Mouse (Mus musculus): ENCODE data around the gene Rab5if. TPM values are rescaled to one million over a fixed set of nuclear protein-coding genes. Genes with fewer than 3 reads are reported as not detected.
"Not testable (repeated sequence)": the region's sequence is repeated elsewhere in the genome, so short reads cannot be mapped to it uniquely, and the experiment has no call there.

Rab5if gene
- polyA plus RNA-seq, 1 experiment from 2014 or later = 276 TPM

DNA sequence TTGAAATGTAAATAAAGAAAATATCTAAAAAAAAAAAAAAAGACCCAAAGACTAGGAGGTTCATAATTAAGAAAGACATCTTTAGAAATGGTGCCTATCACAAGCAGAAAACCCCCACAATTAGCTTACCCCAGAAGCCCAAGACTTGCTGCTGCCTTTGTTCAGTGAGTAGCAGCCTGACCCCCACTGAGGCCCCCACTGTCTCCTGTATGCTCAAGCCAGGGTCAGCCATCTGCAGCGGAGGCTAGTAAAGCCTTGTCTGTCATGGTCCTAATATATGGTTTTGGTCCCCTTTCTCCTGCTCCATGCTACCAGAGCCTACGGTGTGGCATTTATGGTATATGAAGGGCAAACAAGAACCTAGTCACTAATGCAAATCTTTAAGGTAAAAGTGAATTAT is 38.4 kb downstream of the Rab5if start:
- H3K4me1 ChIP-seq (replicated peaks; ENCODE audit: control insufficient read depth, insufficient read depth, low read length) = no peaks in the 10 kb centered on the region
- no peak overlapping the region for H3K4me2 ChIP-seq (ENCODE audit: low read length)
- no peak overlapping the region for H3K9ac ChIP-seq (ENCODE audit: low read length)
- 68% methylated on average over 2 of the region's 2 CpGs for WGBS
- H3K4me3 ChIP-seq (ENCODE audit: low read depth, low read length) = no peak overlapping the region
- ATAC-seq (replicated peaks; ENCODE audit: low FRiP score, low TSS enrichment, low read depth) = no peak
- no peaks in the 10 kb centered on the region for H3K36me3 ChIP-seq (ENCODE audit: control insufficient read depth, insufficient read depth, low read length)
- DNase-seq (ENCODE audit: low spot score) = no peak
- H3K9me3 ChIP-seq (ENCODE audit: control insufficient read depth, low read length) = no peaks in the 10 kb centered on the region
- no peaks in the 10 kb centered on the region for H3K27me3 ChIP-seq (replicated peaks; ENCODE audit: control insufficient read depth, insufficient read depth, low read length)
- H3K27ac ChIP-seq (ENCODE audit: low read depth) = no peak overlapping the region

DNA sequence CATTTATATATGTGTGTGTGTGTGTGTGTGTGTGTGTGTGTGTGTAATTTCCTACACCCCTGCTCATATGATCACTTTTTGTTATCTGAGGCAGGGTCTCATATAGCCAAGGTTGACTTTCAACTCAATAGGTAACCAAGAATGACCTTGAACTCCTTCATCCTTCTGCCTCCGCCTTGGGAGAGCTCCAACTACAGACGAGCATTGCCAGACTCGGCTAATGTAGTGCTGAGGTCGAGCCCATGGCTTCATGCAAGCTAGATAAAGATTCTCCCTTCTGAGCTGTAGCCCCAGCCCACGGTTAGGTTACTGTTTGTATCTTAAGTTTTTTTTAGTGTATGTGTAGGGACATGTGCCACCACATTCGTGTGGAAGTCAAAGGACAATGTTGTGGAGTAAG is 39.0 kb downstream of the Rab5if start:
- DNase-seq (ENCODE audit: low spot score) = no peak
- no peak overlapping the region for H3K4me3 ChIP-seq (ENCODE audit: low read depth, low read length)
- H3K4me1 ChIP-seq (replicated peaks; ENCODE audit: control insufficient read depth, insufficient read depth, low read length) = no peaks in the 10 kb centered on the region
- H3K9ac ChIP-seq (ENCODE audit: low read length) = no peak overlapping the region
- 74% methylated on average over 6 of the region's 6 CpGs for WGBS
- no peak for ATAC-seq (replicated peaks; ENCODE audit: low FRiP score, low TSS enrichment, low read depth)
- H3K9me3 ChIP-seq (ENCODE audit: control insufficient read depth, low read length) = no peaks in the 10 kb centered on the region
- no peaks in the 10 kb centered on the region for H3K36me3 ChIP-seq (ENCODE audit: control insufficient read depth, insufficient read depth, low read length)
- H3K27ac ChIP-seq (ENCODE audit: low read depth) = no peak overlapping the region
- no peak overlapping the region for H3K4me2 ChIP-seq (ENCODE audit: low read length)
- H3K27me3 ChIP-seq (replicated peaks; ENCODE audit: control insufficient read depth, insufficient read depth, low read length) = no peaks in the 10 kb centered on the region

DNA sequence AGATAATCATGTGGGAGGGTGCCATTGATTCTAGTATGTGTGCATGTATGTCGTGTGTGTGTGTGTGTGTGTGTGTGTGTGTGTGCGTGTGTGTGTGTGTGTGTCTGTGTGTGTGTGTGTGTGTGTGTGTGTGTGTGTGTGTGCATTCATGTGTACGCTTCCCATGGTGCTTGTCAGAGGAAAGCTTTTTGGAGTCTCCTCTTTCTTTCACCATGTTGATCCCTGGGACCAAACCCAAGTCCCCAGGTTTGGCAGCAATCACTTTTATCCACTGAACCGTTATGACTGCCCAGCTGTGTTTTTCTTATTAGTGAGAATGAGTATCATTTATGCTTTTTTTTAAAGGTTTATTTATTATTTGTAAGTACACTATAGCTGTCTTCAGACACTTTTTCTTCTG is 39.5 kb downstream of the Rab5if start:
- H3K27me3 ChIP-seq (replicated peaks; ENCODE audit: control insufficient read depth, insufficient read depth, low read length); ATAC-seq (replicated peaks; ENCODE audit: low FRiP score, low TSS enrichment, low read depth): not testable (repeated sequence)
- WGBS = 68% methylated on average over 4 of the region's 4 CpGs

DNA sequence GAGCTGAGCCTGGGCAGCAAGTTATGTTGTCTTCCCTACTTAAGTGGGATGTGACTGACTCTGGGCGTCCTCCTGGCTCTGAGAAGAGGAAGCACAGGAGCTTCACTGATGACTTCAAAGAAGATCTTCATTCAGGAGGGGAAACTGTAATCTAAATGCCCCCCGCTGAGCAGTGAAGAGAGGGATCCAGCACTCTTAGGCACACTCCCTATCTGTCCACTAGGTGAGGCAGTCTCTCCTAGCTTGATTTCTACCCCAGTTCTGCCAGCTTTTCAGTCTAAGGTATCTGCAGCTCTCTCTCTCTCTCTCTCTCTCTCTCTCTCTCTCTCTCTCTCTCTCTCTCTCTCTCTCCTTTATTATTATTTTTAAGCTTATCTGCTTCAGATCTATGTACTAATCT is 40.4 kb downstream of the Rab5if start:
- DNase-seq (ENCODE audit: low spot score) = no peak
- H3K27me3 ChIP-seq (replicated peaks; ENCODE audit: control insufficient read depth, insufficient read depth, low read length) = no peaks in the 10 kb centered on the region

More for the DNA sequence above, 39.5 kb downstream of the Rab5if start:
- H3K4me1 ChIP-seq (replicated peaks; ENCODE audit: control insufficient read depth, insufficient read depth, low read length); H3K9me3 ChIP-seq (ENCODE audit: control insufficient read depth, low read length); H3K4me2 ChIP-seq (ENCODE audit: low read length); H3K27ac ChIP-seq (ENCODE audit: low read depth); H3K4me3 ChIP-seq (ENCODE audit: low read depth, low read length); H3K9ac ChIP-seq (ENCODE audit: low read length); H3K36me3 ChIP-seq (ENCODE audit: control insufficient read depth, insufficient read depth, low read length); DNase-seq (ENCODE audit: low spot score): not testable (repeated sequence)

DNA sequence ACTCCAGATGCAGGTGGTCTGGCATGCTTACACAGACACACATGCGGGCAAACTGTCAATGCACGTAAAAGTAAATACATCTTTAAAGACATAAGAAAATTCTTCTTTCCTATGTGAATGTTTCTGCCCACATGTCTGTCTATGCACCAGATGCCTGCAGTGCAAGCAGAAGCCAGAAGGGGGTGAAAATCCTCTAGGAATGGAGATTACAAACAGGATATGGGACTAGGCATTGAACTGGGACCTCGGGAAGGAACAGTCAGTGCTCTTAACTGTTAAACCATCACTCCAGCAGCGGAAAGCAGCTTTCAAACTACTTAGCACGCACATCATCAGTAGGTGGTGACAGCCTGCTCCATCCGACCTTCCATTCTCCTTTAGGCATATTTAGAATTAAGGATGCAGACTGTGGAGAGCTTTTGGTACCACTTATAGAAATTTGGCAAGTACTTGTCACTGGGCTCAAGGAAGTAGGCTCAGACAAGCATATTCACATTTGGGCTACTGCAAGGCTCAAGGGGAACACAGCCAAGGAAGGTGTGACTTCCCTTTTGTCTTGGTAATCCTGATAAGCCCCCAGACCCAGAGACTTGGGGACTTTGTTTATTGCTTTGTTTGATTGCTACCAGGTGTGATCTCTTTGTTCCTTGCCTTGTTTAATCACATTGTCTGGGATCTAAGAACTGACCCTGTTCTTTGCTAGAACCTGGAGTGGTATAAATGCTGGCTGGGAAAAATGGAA is 42.2 kb downstream of the Rab5if start:
- WGBS = 15% methylated on average over 6 of the region's 6 CpGs
- H3K9me3 ChIP-seq (ENCODE audit: control insufficient read depth, low read length) = no peaks in the 10 kb centered on the region
- H3K4me2 ChIP-seq (ENCODE audit: low read length) = no peak overlapping the region
- H3K4me3 ChIP-seq (ENCODE audit: low read depth, low read length) = no peak overlapping the region
- H3K36me3 ChIP-seq (ENCODE audit: control insufficient read depth, insufficient read depth, low read length) = no peaks in the 10 kb centered on the region
- no peak overlapping the region for H3K9ac ChIP-seq (ENCODE audit: low read length)
- no peaks in the 10 kb centered on the region for H3K4me1 ChIP-seq (replicated peaks; ENCODE audit: control insufficient read depth, insufficient read depth, low read length)
- ATAC-seq (replicated peaks; ENCODE audit: low FRiP score, low TSS enrichment, low read depth) (no peak), DNase-seq (ENCODE audit: low spot score) (peak; percentile 77)
- H3K27me3 ChIP-seq (replicated peaks; ENCODE audit: control insufficient read depth, insufficient read depth, low read length) = no peaks in the 10 kb centered on the region
- no peak overlapping the region for H3K27ac ChIP-seq (ENCODE audit: low read depth)

More for the DNA sequence above, 40.4 kb downstream of the Rab5if start:
- Histone ChIP-seq H3K4me2 (ENCODE audit: low read length) (no peak overlapping the region), H3K4me3 (ENCODE audit: low read depth, low read length) (no peak overlapping the region), H3K36me3 (ENCODE audit: control insufficient read depth, insufficient read depth, low read length) (no peaks in the 10 kb centered on the region), H3K27ac (ENCODE audit: low read depth) (no peak overlapping the region), H3K4me1 (replicated peaks; ENCODE audit: control insufficient read depth, insufficient read depth, low read length) (no peaks in the 10 kb centered on the region), H3K9ac (ENCODE audit: low read length) (no peak overlapping the region), H3K9me3 (ENCODE audit: control insufficient read depth, low read length) (no peaks in the 10 kb centered on the region)
- 28% methylated on average over 2 of the region's 2 CpGs for WGBS
- no peak for ATAC-seq (replicated peaks; ENCODE audit: low FRiP score, low TSS enrichment, low read depth)

DNA sequence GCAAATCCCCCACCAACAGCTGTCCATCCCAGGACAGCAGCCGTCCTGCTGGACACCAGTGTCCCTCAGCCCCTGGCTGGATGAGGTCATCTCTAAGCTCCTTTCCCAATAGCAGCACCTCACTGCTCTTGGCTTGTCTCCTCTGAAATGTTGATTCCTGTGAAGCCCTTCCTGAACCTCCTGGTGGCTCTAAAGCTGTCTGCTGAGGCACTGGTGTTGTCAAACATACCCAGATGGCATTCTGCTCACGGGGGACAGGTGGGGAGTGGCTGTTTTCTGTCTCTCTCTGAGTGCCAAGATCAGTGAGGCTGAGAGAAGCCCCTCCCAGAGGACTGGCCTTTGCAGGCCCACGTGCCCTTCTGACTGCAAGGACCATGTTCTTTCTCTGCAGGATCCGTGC is 43.0 kb downstream of the Rab5if start:
- not testable (repeated sequence) for H3K4me2 ChIP-seq (ENCODE audit: low read length); H3K4me1 ChIP-seq (replicated peaks; ENCODE audit: control insufficient read depth, insufficient read depth, low read length); DNase-seq (ENCODE audit: low spot score)

DNA sequence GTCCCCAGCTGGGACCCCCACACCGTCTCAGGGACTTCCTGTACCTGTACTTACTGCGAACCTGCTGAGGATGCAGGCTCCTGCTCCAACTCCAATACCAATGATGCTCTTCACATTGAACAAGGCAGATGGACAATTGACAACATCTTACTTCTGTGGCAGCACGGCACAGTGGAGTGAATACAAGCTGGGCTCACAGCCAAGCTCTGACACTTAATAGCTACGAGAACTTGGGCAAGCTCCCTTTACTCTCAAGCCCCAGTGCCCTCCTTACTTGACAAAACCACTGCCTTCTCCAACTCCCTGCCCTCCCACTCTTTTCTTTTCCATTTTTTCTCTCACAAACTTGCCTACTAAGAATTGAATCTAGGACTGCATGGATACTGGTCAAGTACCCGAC is 50.3 kb downstream of the Rab5if start:
- ATAC-seq (replicated peaks; ENCODE audit: low FRiP score, low TSS enrichment, low read depth) = no peak

More for the DNA sequence above, 43.0 kb downstream of the Rab5if start:
- ATAC-seq (replicated peaks; ENCODE audit: low FRiP score, low TSS enrichment, low read depth); H3K4me3 ChIP-seq (ENCODE audit: low read depth, low read length); H3K36me3 ChIP-seq (ENCODE audit: control insufficient read depth, insufficient read depth, low read length); H3K9me3 ChIP-seq (ENCODE audit: control insufficient read depth, low read length); H3K27me3 ChIP-seq (replicated peaks; ENCODE audit: control insufficient read depth, insufficient read depth, low read length); H3K27ac ChIP-seq (ENCODE audit: low read depth); H3K9ac ChIP-seq (ENCODE audit: low read length): not testable (repeated sequence)
- WGBS = 23% methylated on average over 4 of the region's 4 CpGs

DNA sequence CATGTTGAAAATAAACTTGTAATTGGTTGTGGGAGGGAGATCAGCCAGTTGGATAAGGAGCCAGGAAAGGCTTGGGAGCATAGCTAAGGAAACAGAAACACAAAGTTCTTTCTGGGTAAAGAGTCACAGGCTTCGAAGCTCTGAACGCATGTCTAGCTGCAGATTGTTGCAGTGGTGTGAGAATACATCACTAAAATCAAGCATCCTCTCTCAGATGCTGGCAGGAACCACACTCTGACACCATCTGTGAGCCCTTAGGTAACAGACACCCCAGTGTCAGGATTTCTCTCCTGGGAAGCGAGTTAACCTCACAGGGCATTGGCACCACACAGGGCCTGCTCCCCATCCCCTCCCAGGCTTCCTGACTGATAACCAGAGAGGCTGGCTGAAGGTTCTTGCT is 52.6 kb downstream of the Rab5if start:
- H3K9ac ChIP-seq (ENCODE audit: low read length) = no peak overlapping the region
- no peaks in the 10 kb centered on the region for H3K9me3 ChIP-seq (ENCODE audit: control insufficient read depth, low read length)
- no peak overlapping the region for H3K4me3 ChIP-seq (ENCODE audit: low read depth, low read length)
- H3K27ac ChIP-seq (ENCODE audit: low read depth) = no peak overlapping the region
- no peak for ATAC-seq (replicated peaks; ENCODE audit: low FRiP score, low TSS enrichment, low read depth)
- 77% methylated on average over 3 of the region's 3 CpGs for WGBS
- H3K4me2 ChIP-seq (ENCODE audit: low read length) = no peak overlapping the region
- H3K4me1 ChIP-seq (replicated peaks; ENCODE audit: control insufficient read depth, insufficient read depth, low read length) = no peaks in the 10 kb centered on the region
- H3K36me3 ChIP-seq (ENCODE audit: control insufficient read depth, insufficient read depth, low read length) = no peaks in the 10 kb centered on the region
- H3K27me3 ChIP-seq (replicated peaks; ENCODE audit: control insufficient read depth, insufficient read depth, low read length) = no peaks in the 10 kb centered on the region
- no peak for DNase-seq (ENCODE audit: low spot score)

More for the DNA sequence above, 50.3 kb downstream of the Rab5if start:
- Histone ChIP-seq H3K4me2 (ENCODE audit: low read length) (no peak overlapping the region), H3K36me3 (ENCODE audit: control insufficient read depth, insufficient read depth, low read length) (no peaks in the 10 kb centered on the region), H3K27me3 (replicated peaks; ENCODE audit: control insufficient read depth, insufficient read depth, low read length) (no peaks in the 10 kb centered on the region), H3K4me3 (ENCODE audit: low read depth, low read length) (no peak overlapping the region), H3K9me3 (ENCODE audit: control insufficient read depth, low read length) (no peaks in the 10 kb centered on the region), H3K27ac (ENCODE audit: low read depth) (no peak overlapping the region), H3K4me1 (replicated peaks; ENCODE audit: control insufficient read depth, insufficient read depth, low read length) (no peaks in the 10 kb centered on the region), H3K9ac (ENCODE audit: low read length) (no peak overlapping the region)
- no peak for DNase-seq (ENCODE audit: low spot score)
- 76% methylated on average over 5 of the region's 5 CpGs for WGBS

DNA sequence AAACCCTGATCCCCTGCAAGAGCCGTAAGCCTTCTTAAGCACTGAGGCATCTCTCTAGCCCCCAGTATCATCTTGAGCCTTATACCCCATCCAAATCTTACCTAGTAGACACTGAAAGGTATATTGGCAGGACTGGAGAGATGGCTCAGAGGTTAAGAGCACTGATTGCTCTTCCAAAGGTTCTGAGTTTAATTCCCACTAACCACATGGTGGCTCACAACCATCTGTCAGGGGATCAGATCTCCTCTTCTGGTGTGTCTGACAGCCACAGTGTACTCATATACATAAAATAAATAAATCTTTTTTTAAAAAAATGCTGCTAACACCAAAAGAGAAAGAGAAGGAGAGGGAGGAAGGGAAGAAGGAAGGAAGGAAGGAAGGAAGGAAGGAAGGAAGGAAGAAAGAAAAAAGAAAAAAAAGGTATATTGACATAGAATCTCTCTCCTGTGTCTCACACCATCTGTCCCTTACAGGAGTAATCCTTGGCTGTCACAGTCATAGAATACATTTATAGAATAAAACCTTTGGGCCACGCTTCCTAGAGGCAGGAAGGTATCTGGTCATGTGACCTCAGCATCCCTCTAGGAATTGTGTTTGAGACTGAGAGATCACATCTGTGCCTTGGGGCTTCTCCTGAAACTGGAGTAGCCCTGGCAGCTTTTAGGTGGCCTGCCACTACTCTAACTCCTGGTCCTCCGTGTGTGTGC is 53.6 kb downstream of the Rab5if start:
- no peaks in the 10 kb centered on the region for H3K4me1 ChIP-seq (replicated peaks; ENCODE audit: control insufficient read depth, insufficient read depth, low read length)
- H3K36me3 ChIP-seq (ENCODE audit: control insufficient read depth, insufficient read depth, low read length) = no peaks in the 10 kb centered on the region
- no peaks in the 10 kb centered on the region for H3K27me3 ChIP-seq (replicated peaks; ENCODE audit: control insufficient read depth, insufficient read depth, low read length)
- no peak for ATAC-seq (replicated peaks; ENCODE audit: low FRiP score, low TSS enrichment, low read depth)
- H3K9ac ChIP-seq (ENCODE audit: low read length) = no peak overlapping the region
- no peak for DNase-seq (ENCODE audit: low spot score)
- 80% methylated on average over 3 of the region's 3 CpGs for WGBS
- H3K9me3 ChIP-seq (ENCODE audit: control insufficient read depth, low read length) = no peaks in the 10 kb centered on the region
- H3K27ac ChIP-seq (ENCODE audit: low read depth) = no peak overlapping the region
- H3K4me3 ChIP-seq (ENCODE audit: low read depth, low read length) = no peak overlapping the region
- no peak overlapping the region for H3K4me2 ChIP-seq (ENCODE audit: low read length)
